Mouse (Mus musculus): ENCODE results near the gene Lasp1. TPM values are rescaled to one million over a fixed set of nuclear protein-coding genes. Genes with fewer than 3 reads are reported as not detected.

Gene Lasp1
- polyA plus RNA-seq, 1 experiment from 2014 or later = 131 TPM

DNA sequence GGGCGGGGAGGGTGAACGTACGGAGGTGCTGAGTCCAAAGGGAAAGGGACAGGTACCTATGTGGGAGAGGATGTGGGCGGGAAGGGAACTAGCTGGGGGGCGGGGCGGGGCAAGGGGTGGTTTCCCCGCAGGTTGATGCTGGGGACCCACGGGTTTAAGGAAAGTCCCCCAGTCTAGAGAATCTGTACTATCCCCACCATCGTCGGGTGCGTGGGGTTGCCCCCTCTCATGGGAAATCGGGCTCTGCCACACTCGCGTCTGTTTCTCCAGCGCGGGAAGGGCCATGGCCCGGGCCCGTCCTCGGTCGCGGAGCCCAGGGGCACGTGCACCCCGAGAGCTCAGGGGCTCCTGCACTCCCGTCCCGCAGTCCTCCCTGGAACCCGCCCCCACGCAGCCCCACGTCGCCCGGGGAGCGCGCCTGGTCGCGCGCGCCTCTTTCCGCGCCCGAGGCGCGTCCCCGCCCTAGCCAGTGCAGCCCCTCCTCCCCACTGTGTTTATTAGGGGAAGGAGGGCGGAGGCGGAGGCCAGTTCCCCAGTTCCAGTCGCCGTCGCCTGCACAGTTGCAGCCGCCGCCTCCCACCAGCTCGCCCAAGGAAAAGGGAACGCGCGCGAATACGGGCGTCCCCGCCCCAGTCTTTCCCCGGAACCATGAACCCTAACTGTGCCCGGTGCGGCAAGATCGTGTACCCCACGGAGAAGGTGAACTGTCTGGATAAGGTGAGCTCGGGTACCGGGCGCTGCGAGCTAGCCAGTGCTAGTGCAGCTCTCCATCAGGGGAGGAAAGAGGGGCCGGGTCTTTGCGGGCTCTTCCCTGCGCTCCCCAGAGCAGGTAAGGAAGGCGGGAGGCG is 570 bp downstream of the Lasp1 start:
- peak overlapping the region; percentile 98 for H3K27ac ChIP-seq
- H3K4me1 ChIP-seq (replicated peaks) = peaks cover 36% of the 10 kb centered on the region
- no peaks in the 10 kb centered on the region for H3K9me3 ChIP-seq
- H3K9ac ChIP-seq = peak overlapping the region; percentile 95
- peak; percentile 87 for ATAC-seq (ENCODE audit: low FRiP score)
- H3K36me3 ChIP-seq = no peaks in the 10 kb centered on the region
- H3K4me3 ChIP-seq = peak overlapping the region; percentile 91
- WGBS = under 1% methylated on average over 65 of the region's 71 CpGs
- H3K27me3 ChIP-seq = no peaks in the 10 kb centered on the region
- H3K4me2 ChIP-seq = peak overlapping the region; percentile 87

DNA sequence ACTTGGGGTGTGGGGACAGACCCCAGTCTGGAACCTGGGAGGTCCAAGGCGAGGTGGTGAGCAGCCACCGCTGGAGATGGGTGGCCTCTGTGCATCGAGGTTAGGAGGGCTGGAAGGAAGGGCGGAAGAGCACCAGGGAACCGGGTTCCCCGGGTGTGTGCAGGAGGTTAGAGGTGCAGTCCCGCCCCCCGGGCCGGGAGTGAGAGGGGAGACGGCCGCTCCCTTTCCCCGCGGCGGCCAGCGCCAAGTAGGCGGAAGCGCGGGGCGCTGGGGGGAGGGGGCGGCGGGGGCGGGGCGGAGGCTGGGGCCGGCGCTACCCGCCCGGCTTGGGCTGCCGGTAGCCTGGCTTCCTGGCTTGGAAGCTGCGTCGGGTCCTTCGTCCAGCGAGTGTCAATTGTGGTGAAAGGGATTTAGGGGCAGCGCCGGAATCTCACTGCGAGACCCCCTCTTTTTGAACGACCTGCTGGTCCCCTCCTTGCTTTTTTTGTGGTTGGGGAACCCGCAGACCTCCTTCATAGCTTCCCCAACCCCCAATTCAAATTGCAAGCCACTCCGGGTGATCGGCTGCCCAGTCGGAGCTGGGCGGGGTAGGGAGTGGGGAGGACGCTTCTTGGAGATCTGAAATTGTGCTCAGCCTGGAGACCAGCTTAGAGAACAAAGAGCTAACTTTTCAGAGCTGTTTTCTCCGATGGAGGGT is 1.3 kb downstream of the Lasp1 start:
- no peaks in the 10 kb centered on the region for H3K36me3 ChIP-seq
- peak overlapping the region; percentile 91 for H3K4me3 ChIP-seq
- WGBS = under 1% methylated on average over 27 of the region's 43 CpGs
- H3K27ac ChIP-seq = peak overlapping the region; percentile 98
- H3K9ac ChIP-seq = peak overlapping the region; percentile 95
- H3K27me3 ChIP-seq = no peaks in the 10 kb centered on the region
- H3K4me2 ChIP-seq = peak overlapping the region; percentile 87
- peaks cover 44% of the 10 kb centered on the region for H3K4me1 ChIP-seq (replicated peaks)
- no peaks in the 10 kb centered on the region for H3K9me3 ChIP-seq
- ATAC-seq (ENCODE audit: low FRiP score) = peak; percentile 63

DNA sequence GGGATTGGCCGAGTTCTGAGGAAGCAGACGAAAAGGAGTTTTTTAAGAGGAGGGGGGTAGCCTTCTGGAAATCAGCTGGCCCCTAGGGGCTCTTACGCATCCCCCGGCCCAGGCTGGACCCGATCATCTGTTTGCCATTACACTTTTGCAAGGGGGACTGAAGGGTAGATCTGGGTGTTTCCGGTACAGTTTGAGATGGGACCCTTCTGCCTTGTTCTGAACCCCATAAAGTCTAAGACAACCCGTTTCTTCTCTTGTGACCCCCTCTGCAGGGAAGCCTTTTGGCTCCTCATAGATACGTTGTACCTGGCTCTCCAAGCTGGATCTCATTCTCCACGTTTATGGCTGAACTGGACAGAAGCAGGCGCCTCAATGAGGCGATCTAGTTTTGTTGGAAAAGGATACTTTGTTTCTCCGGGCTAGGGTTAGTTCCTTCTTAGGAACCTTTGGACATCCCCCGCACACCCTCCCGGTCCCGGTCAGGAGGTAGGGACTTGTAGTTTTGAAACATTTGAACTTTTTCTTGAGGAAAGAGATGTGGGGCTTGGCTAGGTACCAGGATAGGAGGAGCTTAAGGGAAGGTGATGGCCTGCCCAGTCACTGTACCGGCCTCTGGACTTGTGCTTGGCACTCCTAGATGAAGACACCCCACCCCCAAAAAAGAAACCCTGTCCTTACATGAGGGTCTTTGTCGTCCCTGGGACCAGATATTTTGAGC is 2.0 kb downstream of the Lasp1 start:
- WGBS = 7% methylated on average over 17 of the region's 17 CpGs
- Histone ChIP-seq H3K36me3 (no peaks in the 10 kb centered on the region), H3K9ac (peak overlapping the region; percentile 95), H3K4me2 (peak overlapping the region; percentile 87), H3K4me1 (replicated peaks) (peaks cover 51% of the 10 kb centered on the region), H3K27ac (peak overlapping the region; percentile 98), H3K9me3 (no peaks in the 10 kb centered on the region), H3K27me3 (no peaks in the 10 kb centered on the region), H3K4me3 (peak overlapping the region; percentile 91)
- no peak for ATAC-seq (ENCODE audit: low FRiP score)

DNA sequence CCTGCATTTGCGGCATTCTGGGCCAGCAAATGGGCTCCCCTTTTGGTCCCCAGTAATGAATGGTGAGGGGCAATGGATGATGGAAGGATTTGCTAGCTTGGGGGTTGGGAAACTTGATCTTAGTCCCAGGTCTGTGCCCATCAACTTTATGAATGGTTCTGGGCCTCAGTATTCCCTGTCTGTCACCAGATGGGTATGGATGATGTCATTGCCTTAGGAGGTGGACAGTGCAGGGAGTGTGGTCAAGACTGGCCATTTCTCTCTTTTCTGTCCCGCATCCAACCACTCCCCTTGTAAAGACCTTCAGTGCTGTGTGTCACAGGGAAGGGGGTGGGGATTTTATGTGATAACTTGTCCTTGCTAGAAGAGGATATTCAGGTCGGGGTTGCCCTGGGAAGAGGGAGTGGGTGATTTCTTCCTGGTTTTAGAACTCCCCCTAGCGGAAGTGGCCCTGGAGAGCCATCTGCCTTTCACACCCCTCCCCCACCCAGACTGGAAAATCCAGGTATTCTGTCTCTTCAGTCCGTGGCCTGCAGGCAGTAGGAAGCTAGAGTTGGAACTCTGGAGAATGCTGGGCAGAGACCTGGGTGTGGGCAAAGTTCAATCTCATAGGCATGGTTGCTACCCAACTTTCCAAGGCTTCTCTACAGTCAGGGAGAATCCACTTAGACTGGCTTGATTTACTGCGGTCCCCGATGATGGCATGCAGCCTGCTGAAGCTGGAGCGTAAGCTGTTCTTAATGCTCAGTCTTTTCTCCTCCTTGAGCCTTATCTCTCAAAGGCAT is 2.8 kb downstream of the Lasp1 start:
- Histone ChIP-seq H3K36me3 (no peaks in the 10 kb centered on the region; the same call in 1 of the 2 replicates), H3K4me2 (peak overlapping the region; percentile 87), H3K9ac (peak overlapping the region; percentile 95), H3K27me3 (no peaks in the 10 kb centered on the region), H3K4me3 (peak overlapping the region; percentile 91), H3K9me3 (no peaks in the 10 kb centered on the region), H3K4me1 (replicated peaks) (peaks cover 58% of the 10 kb centered on the region), H3K27ac (peak overlapping the region; percentile 98)
- WGBS = 31% methylated on average over 8 of the region's 8 CpGs
- no peak for ATAC-seq (ENCODE audit: low FRiP score)

DNA sequence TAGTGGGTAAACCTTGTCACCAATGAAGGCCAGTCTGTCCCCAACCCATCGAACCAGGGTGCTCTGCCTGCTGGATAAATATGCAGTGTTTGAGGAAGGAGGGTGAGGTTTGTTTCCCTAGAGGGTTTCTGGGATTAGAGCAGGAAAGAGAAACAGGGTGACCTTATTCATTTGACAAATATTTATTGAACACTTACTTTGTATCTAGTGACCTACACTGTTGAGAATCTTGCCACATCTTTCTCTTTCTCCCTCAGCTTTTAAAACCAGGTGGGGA is 3.3 kb downstream of the Lasp1 start:
- ATAC-seq (ENCODE audit: low FRiP score) = no peak
- H3K27ac ChIP-seq = 0 out of 2 replicates have a peak overlapping the region, but pooled peaks have one; percentile 98
- peaks cover 64% of the 10 kb centered on the region for H3K4me1 ChIP-seq (replicated peaks)
- 54% methylated on average over 1 of the region's 1 CpGs for WGBS
- H3K27me3 ChIP-seq = no peaks in the 10 kb centered on the region
- peak overlapping the region; percentile 87 for H3K4me2 ChIP-seq
- peak overlapping the region; percentile 95 for H3K9ac ChIP-seq
- H3K4me3 ChIP-seq = peak overlapping the region; percentile 91
- peaks cover 4% of the 10 kb centered on the region for H3K36me3 ChIP-seq
- no peaks in the 10 kb centered on the region for H3K9me3 ChIP-seq

DNA sequence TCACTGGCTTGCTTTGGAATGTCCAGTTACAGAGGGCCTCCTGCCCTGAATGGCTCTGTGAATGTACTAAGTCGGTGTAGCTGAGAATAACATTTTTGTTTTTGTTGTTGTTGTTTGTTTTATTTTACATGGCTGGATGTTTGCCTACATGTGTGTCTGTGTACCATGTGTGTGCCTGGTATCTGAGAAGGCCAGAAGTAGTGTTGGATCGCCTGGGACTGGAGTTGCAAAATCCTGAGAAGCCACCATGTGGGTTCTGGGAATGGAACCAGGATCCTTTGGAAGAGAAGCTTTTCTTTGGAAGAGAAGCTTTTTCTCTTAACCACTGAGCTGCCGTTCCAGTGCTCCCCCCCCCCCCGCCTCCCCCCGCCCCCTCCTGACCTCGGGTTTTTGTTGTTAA is 3.7 kb downstream of the Lasp1 start:
- no peak overlapping the region for H3K9ac ChIP-seq
- H3K36me3 ChIP-seq = peaks cover 8% of the 10 kb centered on the region
- no peaks in the 10 kb centered on the region for H3K9me3 ChIP-seq
- H3K4me2 ChIP-seq = peak overlapping the region; percentile 87
- no peaks in the 10 kb centered on the region for H3K27me3 ChIP-seq
- ATAC-seq (ENCODE audit: low FRiP score) = no peak
- 44% methylated on average over 6 of the region's 6 CpGs for WGBS
- H3K27ac ChIP-seq = no peak overlapping the region
- H3K4me1 ChIP-seq (replicated peaks) = peaks cover 67% of the 10 kb centered on the region
- no peak overlapping the region; the same call in 1 of the 2 replicates for H3K4me3 ChIP-seq

DNA sequence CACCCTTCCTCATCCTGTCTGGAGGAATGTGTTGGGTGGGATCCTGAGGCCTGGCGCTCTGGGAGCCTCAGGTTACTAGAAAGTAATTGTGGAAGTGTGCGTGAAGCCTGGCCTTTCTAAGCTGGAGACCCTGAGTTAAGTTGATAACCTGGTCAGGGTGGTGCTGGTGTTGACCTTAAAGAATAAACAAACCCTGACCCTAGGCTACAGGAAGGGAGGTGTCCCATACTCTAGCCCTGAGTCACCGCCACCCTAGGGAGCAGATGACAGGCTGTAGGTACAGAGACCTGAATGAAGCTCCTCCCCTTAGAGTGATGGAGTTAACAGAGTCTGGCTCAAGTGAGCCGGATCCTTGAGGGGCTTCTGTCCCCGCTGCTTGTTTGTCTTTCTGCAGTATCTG is 5.0 kb downstream of the Lasp1 start:
- peaks cover 22% of the 10 kb centered on the region for H3K36me3 ChIP-seq
- no peaks in the 10 kb centered on the region for H3K9me3 ChIP-seq
- H3K4me1 ChIP-seq (replicated peaks) = peaks cover 76% of the 10 kb centered on the region
- WGBS = 74% methylated on average over 5 of the region's 5 CpGs
- H3K4me2 ChIP-seq = peak overlapping the region; percentile 42; the same call in 1 of the 2 replicates
- no peak for ATAC-seq (ENCODE audit: low FRiP score)
- H3K27ac ChIP-seq = no peak overlapping the region
- no peaks in the 10 kb centered on the region for H3K27me3 ChIP-seq
- H3K9ac ChIP-seq = no peak overlapping the region
- H3K4me3 ChIP-seq = no peak overlapping the region

DNA sequence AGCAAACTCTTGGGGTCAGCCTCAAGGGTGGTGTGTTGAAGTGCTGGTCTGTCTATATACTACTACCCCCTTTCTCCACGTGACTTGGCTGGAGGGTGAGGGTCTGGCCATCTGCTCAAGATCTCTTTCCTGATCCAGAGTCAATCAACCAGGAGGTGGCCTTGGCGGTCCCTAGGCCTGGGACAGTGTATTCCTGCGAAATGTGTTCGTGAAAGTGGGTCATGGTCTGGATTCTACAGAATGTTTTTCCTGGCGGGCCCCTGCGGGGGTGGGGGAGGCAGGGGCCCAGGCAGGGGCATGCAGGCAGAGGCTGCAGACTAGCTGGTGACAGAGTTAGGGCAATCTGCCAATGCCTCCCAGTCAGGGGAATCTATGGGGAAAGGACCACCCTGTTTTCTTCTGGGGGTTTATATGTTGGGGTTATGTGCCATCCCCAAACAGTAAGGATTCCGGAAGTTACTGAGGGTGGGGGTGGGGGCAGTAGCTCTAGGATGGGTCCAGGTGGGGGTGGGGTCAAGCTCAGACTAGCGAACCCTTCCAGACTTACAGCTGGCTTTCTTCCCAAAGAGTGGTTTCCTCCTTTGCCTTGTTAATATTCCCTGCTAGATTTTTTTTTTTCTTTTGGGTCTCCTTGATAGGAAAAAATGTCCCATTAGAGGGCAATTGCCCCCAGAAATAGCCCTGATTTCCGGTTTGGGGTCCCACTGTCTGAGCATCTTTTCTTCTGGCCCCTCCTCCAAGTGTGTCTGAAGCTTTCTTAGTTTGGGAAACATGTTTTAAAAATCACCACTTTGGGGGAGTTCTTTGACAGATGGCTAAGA is 6.3 kb downstream of the Lasp1 start:
- peaks cover 30% of the 10 kb centered on the region for H3K36me3 ChIP-seq
- H3K4me3 ChIP-seq = peak overlapping the region; percentile 2; the same call in 1 of the 2 replicates
- H3K9ac ChIP-seq = peak overlapping the region; percentile 52
- H3K4me1 ChIP-seq (replicated peaks) = peaks cover 87% of the 10 kb centered on the region
- 23% methylated on average over 9 of the region's 9 CpGs for whole genome bisulfite sequencing
- peak overlapping the region; percentile 85 for H3K27ac ChIP-seq
- no peaks in the 10 kb centered on the region for H3K9me3 ChIP-seq
- ATAC-seq (ENCODE audit: low FRiP score) = 0 out of 2 replicates have a peak, but pooled peaks have one; percentile 3
- H3K4me2 ChIP-seq = peak overlapping the region; percentile 42
- H3K27me3 ChIP-seq = no peaks in the 10 kb centered on the region

DNA sequence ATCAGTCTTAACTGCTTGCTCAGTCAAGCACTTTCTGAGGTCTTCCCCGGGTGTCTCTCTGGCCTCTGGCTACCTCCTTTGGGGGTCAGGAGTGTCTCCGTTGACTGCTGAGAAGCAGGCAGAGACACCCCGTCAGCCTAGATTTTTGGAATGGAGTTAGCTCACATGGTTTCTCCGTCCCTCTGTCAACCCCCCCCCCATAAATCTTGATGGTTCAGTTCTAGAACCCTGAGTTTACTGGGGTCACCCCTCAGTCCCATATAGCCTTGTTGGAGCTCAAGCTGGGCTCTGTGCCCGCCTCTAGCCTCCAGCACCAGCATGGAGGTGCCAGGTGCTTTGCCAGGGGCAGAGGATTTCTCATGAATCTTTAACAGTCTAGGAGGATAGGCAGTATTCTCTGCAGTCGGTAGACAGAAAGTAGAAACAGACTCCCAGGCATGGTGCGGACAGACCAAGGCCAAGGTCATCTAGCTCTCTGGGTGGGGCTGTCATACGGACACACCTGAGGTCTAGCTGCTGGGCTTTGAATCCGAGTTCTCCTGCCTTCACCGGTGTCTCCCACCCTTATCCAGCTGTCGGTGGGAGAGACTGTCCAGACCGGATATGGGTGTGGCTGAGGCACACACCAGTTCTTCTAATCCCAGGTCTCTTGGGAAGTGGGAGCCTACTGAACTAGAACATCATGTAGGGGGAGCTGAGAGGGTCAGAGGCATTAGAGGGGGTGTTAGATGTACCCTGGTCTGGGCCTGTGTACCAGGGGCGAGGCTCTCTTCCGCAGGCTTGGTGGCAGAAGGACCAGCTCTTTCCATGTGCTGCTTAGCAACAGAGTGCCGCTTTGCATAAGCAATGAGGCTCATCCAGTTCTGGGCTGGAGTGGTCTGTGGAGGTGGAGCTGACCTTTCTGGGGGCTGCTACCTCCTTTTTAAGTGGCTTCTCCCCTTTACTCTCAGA is 7.1 kb downstream of the Lasp1 start:
- WGBS = 28% methylated on average over 15 of the region's 15 CpGs
- H3K9me3 ChIP-seq = no peaks in the 10 kb centered on the region
- peaks cover 92% of the 10 kb centered on the region for H3K4me1 ChIP-seq (replicated peaks)
- H3K36me3 ChIP-seq = peaks cover 30% of the 10 kb centered on the region
- ATAC-seq (ENCODE audit: low FRiP score) = peak; percentile 62; the same call in 1 of the 2 replicates
- peak overlapping the region; percentile 10 for H3K4me3 ChIP-seq
- peak overlapping the region; percentile 52 for H3K9ac ChIP-seq
- H3K4me2 ChIP-seq = peak overlapping the region; percentile 42
- peak overlapping the region; percentile 85 for H3K27ac ChIP-seq
- no peaks in the 10 kb centered on the region for H3K27me3 ChIP-seq

DNA sequence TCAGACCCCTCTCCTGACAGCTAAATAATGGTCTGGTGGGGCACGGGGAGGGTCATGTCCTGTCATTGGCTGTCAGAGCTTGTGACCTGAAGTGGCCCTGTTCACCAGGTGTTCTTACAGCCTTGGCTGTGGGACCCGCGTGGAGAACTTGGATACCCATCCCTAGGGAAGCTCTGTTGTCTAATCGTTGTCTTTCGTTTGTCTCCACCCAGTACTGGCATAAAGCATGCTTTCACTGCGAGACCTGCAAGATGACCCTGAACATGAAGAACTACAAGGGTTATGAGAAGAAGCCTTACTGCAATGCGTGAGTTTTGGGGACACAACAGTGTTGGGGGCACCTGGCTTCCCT is 7.8 kb downstream of the Lasp1 start:
- no peaks in the 10 kb centered on the region for H3K27me3 ChIP-seq
- peak overlapping the region; percentile 42 for H3K4me2 ChIP-seq
- no peaks in the 10 kb centered on the region for H3K9me3 ChIP-seq
- 51% methylated on average over 7 of the region's 7 CpGs for WGBS
- no peak for ATAC-seq (ENCODE audit: low FRiP score)
- peak overlapping the region; percentile 85 for H3K27ac ChIP-seq
- H3K4me3 ChIP-seq = no peak overlapping the region
- H3K36me3 ChIP-seq = peaks cover 30% of the 10 kb centered on the region
- H3K9ac ChIP-seq = peak overlapping the region; percentile 52; the same call in 1 of the 2 replicates
- peaks cover 92% of the 10 kb centered on the region for H3K4me1 ChIP-seq (replicated peaks)
